Mouse (Mus musculus) C2C12 (cell line): ENCODE data around the gene Cacna1e. TPM values are rescaled to one million over a fixed set of nuclear protein-coding genes. Genes with fewer than 3 reads are reported as not detected.

ENCODE experiments used
- H3K27me3 ChIP-seq: one replicate; pipeline ENCODE4 v1.6.1; 2011; ENCODE audit not compliant: control insufficient read depth, insufficient read depth, insufficient read length
- H3K36me3 ChIP-seq: one replicate; pipeline ENCODE4 v1.6.1; 2011; ENCODE audit not compliant: control insufficient read depth, insufficient read depth
- H3K4me3 ChIP-seq: one replicate; pipeline ENCODE4 v1.5.1; 2011; ENCODE audit warnings: mild to moderate bottlenecking, control low read depth; ENCODE audit not compliant: poor library complexity, insufficient read depth, severe bottlenecking
- H3K79me2 ChIP-seq: one replicate; pipeline ENCODE4 v1.6.1; 2011; ENCODE audit not compliant: control insufficient read depth, insufficient read depth
- H3K79me3 ChIP-seq: one replicate; pipeline ENCODE4 v1.6.1; 2011; ENCODE audit warnings: low read depth, control low read depth
- H3ac ChIP-seq: one replicate; pipeline ENCODE3; 2011; ENCODE audit warnings: low read depth; ENCODE audit not compliant: control insufficient read depth, insufficient read length
- CEBPB ChIP-seq: IDR thresholded peaks from one replicate; pipeline ENCODE4 v1.6.1; 2011; ENCODE audit warnings: low read depth, mild to moderate bottlenecking, control low read depth, moderate library complexity
- CTCF ChIP-seq: IDR thresholded peaks from one replicate; pipeline ENCODE4 v1.5.1; 2011; ENCODE audit not compliant: control insufficient read depth, insufficient read depth, insufficient read length
- FOSL1 ChIP-seq: IDR thresholded peaks from one replicate; pipeline ENCODE4 v1.8.0; 2011; ENCODE audit warnings: mild to moderate bottlenecking, low read length; ENCODE audit not compliant: poor library complexity, insufficient read depth, severe bottlenecking
- MAX ChIP-seq: IDR thresholded peaks from one replicate; pipeline ENCODE4 v1.6.1; 2011; ENCODE audit warnings: mild to moderate bottlenecking, control low read depth
- MYOD1 ChIP-seq: IDR thresholded peaks from one replicate; pipeline ENCODE4 v1.6.1; 2011; ENCODE audit warnings: low read depth; ENCODE audit not compliant: control insufficient read depth, insufficient read length
- MYOG ChIP-seq: IDR thresholded peaks from one replicate; pipeline ENCODE4 v1.6.1; 2011; ENCODE audit not compliant: control insufficient read depth, insufficient read length; ENCODE audit errors: extremely low read depth
- USF1 ChIP-seq: IDR thresholded peaks from one replicate; pipeline ENCODE4 v1.6.1; 2011; ENCODE audit warnings: low read depth, mild to moderate bottlenecking, control low read depth, moderate library complexity
- polyA plus RNA-seq: library from polyadenylated mRNA; unstranded; fragments of >200 nt; fragmentation: generic; extraction: Trizol; gene quantifications from one replicate; pipeline ENCODE4 v1.2.1, GENCODE M21; 2012; ENCODE audit warnings: missing spikeins

Cacna1e gene
- polyA plus RNA-seq, 1 experiment, result not detected

GRCm38 (mm10) chr1:154661977-154662376, 222.3 kb downstream of the Cacna1e start:
- Histone ChIP-seq H3ac (no peak overlapping the region), H3K4me3 (no peak overlapping the region), H3K27me3 (no peaks in the 10 kb centered on the region), H3K79me3 (no peaks in the 10 kb centered on the region), H3K36me3 (no peaks in the 10 kb centered on the region), H3K79me2 (no peaks in the 10 kb centered on the region)
- TF ChIP-seq CEBPB, result no peak
- no peak for TF ChIP-seq MYOG
- no peak for TF ChIP-seq USF1
- TF ChIP-seq MAX, result no peak
- TF ChIP-seq CTCF, result no peak
- no peak for TF ChIP-seq FOSL1
- TF ChIP-seq MYOD1, result no peak

GRCm38 (mm10) chr1:154661221-154661864, 223.0 kb downstream of the Cacna1e start:
- Histone ChIP-seq H3K79me3 (no peaks in the 10 kb centered on the region), H3K27me3 (no peaks in the 10 kb centered on the region), H3K4me3 (no peak overlapping the region), H3ac (no peak overlapping the region), H3K36me3 (no peaks in the 10 kb centered on the region), H3K79me2 (no peaks in the 10 kb centered on the region)
- TF ChIP-seq MYOG, result no peak
- TF ChIP-seq MAX, result no peak
- no peak for TF ChIP-seq CTCF
- TF ChIP-seq FOSL1, result no peak
- TF ChIP-seq CEBPB, result no peak
- no peak for TF ChIP-seq MYOD1
- no peak for TF ChIP-seq USF1

- TF ChIP-seq MYOG (no peak), USF1 (no peak), MYOD1 (no peak), CTCF (no peak), FOSL1 (no peak), MAX (no peak), CEBPB (no peak)
- no peaks in the 10 kb centered on the region for H3K27me3 ChIP-seq
- no peak overlapping the region for H3ac ChIP-seq
- H3K36me3 ChIP-seq, result no peaks in the 10 kb centered on the region
- H3K79me3 ChIP-seq, result no peaks in the 10 kb centered on the region
- H3K4me3 ChIP-seq, result no peak overlapping the region
- no peaks in the 10 kb centered on the region for H3K79me2 ChIP-seq
Observed at GRCm38 (mm10) chr1:154657366-154657765, 226.9 kb downstream of the Cacna1e start.

GRCm38 (mm10) chr1:154653951-154654350, 230.3 kb downstream of the Cacna1e start:
- Histone ChIP-seq H3K79me2 (no peaks in the 10 kb centered on the region), H3K79me3 (no peaks in the 10 kb centered on the region), H3K27me3 (no peaks in the 10 kb centered on the region), H3ac (no peak overlapping the region), H3K36me3 (no peaks in the 10 kb centered on the region), H3K4me3 (no peak overlapping the region)
- TF ChIP-seq MYOD1 (no peak), CTCF (no peak), CEBPB (no peak), USF1 (no peak), FOSL1 (no peak), MYOG (no peak), MAX (no peak)

GRCm38 (mm10) chr1:154646156-154646950, 237.9 kb downstream of the Cacna1e start:
- no peaks in the 10 kb centered on the region for H3K27me3 ChIP-seq
- no peak overlapping the region for H3ac ChIP-seq
- H3K36me3 ChIP-seq, result no peaks in the 10 kb centered on the region

More at GRCm38 (mm10) chr1:154646156-154646950, 237.9 kb downstream of the Cacna1e start:
- H3K79me2 ChIP-seq, result no peaks in the 10 kb centered on the region
- TF ChIP-seq MAX (no peak), MYOD1 (no peak), CEBPB (no peak), MYOG (no peak), FOSL1 (no peak), USF1 (no peak), CTCF (no peak)
- H3K4me3 ChIP-seq, result no peak overlapping the region
- no peaks in the 10 kb centered on the region for H3K79me3 ChIP-seq
